Mouse (Mus musculus) G1E (cell line): ENCODE measurements around the gene Sbds. TPM values are rescaled to one million over a fixed set of nuclear protein-coding genes. Genes with fewer than 3 reads are reported as not detected.

Experiments used
- ATAC-seq: 2 replicates; pipeline ENCODE4 v1.8.0; 2016; ENCODE audit warnings: mild to moderate bottlenecking; ENCODE audit not compliant: insufficient number of reproducible peaks, poor library complexity, low FRiP score, severe bottlenecking; ENCODE audit errors: extremely low read depth
- DNase-seq: peaks from one replicate; pipeline ENCODE4 v3.0.0; 2012; ENCODE audit warnings: low spot score
- H3K27me3 ChIP-seq: 2 replicates; pipeline ENCODE4 v1.6.1; 2012; ENCODE audit warnings: mild to moderate bottlenecking, low read length, inconsistent platforms; ENCODE audit not compliant: insufficient read depth
- H3K36me3 ChIP-seq: replicated peaks from 2 replicates; pipeline ENCODE3; 2012; ENCODE audit warnings: mild to moderate bottlenecking, inconsistent platforms
- H3K4me1 ChIP-seq: 2 replicates; pipeline ENCODE4 v1.6.1; 2012; ENCODE audit warnings: low read depth, low read length, inconsistent platforms, mixed read lengths; ENCODE audit not compliant: insufficient read depth
- H3K4me3 ChIP-seq: 2 replicates; pipeline ENCODE4 v1.5.1; 2012; ENCODE audit warnings: low read depth, mild to moderate bottlenecking, inconsistent platforms, low read length, moderate library complexity, mixed read lengths
- H3K9me3 ChIP-seq: replicated peaks from 2 replicates; pipeline ENCODE4 v1.6.1; 2012; ENCODE audit warnings: inconsistent platforms
- CTCF ChIP-seq: IDR thresholded peaks from 2 replicates; pipeline ENCODE4 v1.5.1; 2012; ENCODE audit warnings: low read depth, low read length, inconsistent platforms, mixed read lengths
- GATA1 ChIP-seq: IDR thresholded peaks from 2 replicates; pipeline ENCODE4 v1.6.1; 2012; ENCODE audit warnings: borderline replicate concordance, low read length, inconsistent platforms, mixed read lengths
- GATA2 ChIP-seq: IDR thresholded peaks from 2 replicates; pipeline ENCODE4 v1.6.1; 2012; ENCODE audit warnings: low read depth, low read length, inconsistent platforms, borderline replicate concordance
- POLR2AphosphoS5 ChIP-seq: IDR thresholded peaks from 2 replicates; pipeline ENCODE4 v1.6.1; 2012; ENCODE audit warnings: low read depth, low read length, inconsistent platforms; ENCODE audit not compliant: insufficient replicate concordance
- TAL1 ChIP-seq: conservative IDR thresholded peaks from 2 replicates; pipeline ENCODE4 v1.6.1; 2012; ENCODE audit warnings: low read depth, low read length, inconsistent platforms, mixed read lengths
- polyA plus RNA-seq: library from polyadenylated mRNA; stranded (reverse); fragments of >175 nt; gene quantifications from 2 replicates; pipeline ENCODE4 v1.2.3, GENCODE M21; 2012
- total RNA-seq, 2 experiments: library from RNA; stranded (forward) in 1 of 2; stranded (reverse) in 1 of 2; fragments of 200-1000 nt in 1 of 2; fragments of >200 nt in 1 of 2; fragmentation: Nextera tagmentation in 1 of 2; gene quantifications; 2 replicates each; pipeline ENCODE4 v1.2.3; 2014 to 2017

Sbds gene
- total and polyA plus RNA-seq, 3 experiments = 28.1 to 112 (median 91.8) TPM

DNA sequence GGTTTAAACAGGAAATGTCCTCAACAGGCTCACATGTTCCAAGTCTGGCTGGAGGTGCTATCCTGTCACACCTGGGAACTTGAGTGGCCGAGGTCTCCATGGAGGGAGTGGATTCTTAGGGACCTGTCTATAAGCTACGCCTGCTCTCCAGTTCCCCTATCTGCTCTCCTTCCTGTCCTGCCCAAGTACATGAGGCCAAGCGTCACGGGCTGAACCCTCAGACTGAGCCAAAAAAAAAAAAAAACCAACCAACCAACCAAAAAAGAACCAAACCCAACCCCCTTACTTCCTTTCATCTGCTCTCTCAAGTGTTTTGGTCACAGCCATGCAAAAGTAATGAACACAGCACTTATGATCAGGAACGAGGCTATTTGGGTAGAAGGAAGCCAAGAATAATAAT is 7.5 kb downstream of the Sbds start:
- H3K9me3 ChIP-seq = no peaks in the 10 kb centered on the region
- TF ChIP-seq CTCF (no peak), POLR2AphosphoS5 (no peak), TAL1 (no peak), GATA1 (no peak), GATA2 (no peak)
- DNase-seq (no peak), ATAC-seq (no peak)
- H3K4me1 ChIP-seq = peaks cover 31% of the 10 kb centered on the region
- peaks cover 100% of the 10 kb centered on the region for H3K36me3 ChIP-seq
- H3K4me3 ChIP-seq = no peak overlapping the region
- H3K27me3 ChIP-seq = no peaks in the 10 kb centered on the region

DNA sequence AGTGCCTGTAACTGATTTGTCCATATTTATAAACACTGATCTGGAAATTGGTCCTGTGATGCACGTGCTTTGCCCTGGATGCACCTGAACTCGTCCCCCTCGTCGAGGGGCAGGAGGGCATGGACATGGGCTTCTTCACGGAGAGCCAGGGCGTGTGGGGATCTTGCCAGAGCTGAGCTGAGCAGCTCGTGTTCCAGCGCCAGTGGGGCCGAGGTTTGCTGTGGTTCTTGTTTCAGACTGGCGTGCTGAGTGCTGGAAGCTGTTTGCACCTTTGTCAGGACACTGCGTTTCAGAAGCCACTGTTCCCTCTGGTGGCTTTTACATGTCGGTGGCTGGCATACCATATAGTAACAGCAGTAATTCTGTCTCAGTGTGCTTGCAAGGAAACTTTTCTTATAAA is 13.9 kb downstream of the Sbds start:
- no peaks in the 10 kb centered on the region for H3K27me3 ChIP-seq
- H3K4me3 ChIP-seq = no peak overlapping the region
- no peaks in the 10 kb centered on the region for H3K9me3 ChIP-seq
- no peak for ATAC-seq
- H3K36me3 ChIP-seq = peaks cover 98% of the 10 kb centered on the region
- TF ChIP-seq GATA2 = no peak
- no peak for TF ChIP-seq TAL1
- no peak for TF ChIP-seq GATA1
- TF ChIP-seq CTCF = no peak
- no peak for TF ChIP-seq POLR2AphosphoS5
- H3K4me1 ChIP-seq = peaks cover 11% of the 10 kb centered on the region; the same call in 1 of the 2 replicates
- DNase-seq = no peak

DNA sequence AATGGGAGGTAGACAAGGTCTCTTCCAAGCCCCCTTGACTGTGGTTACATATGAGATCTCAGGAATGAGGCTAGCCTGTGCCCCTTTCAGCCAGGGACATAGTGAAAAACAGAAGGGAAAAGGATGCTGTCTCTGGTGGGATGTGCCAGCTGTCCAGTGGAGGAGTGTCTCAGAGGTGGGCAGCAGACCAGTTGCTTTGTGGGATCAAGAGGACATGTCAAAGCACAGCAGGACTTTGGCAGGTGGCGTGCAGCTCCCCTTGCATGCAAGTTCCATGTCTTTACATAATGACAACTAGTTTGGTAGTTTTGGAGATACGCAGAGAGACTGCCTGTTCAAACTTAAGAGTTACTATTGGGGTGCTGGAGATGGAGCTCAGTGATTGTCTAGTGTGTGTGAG is 15.5 kb downstream of the Sbds start:
- no peak for TF ChIP-seq GATA1
- TF ChIP-seq GATA2 = no peak
- no peak for TF ChIP-seq CTCF
- TF ChIP-seq TAL1 = no peak
- TF ChIP-seq POLR2AphosphoS5 = no peak
- H3K9me3 ChIP-seq = no peaks in the 10 kb centered on the region
- H3K27me3 ChIP-seq = no peaks in the 10 kb centered on the region
- ATAC-seq (no peak), DNase-seq (no peak)
- peaks cover 98% of the 10 kb centered on the region for H3K36me3 ChIP-seq
- H3K4me3 ChIP-seq = no peak overlapping the region
- peaks cover 4% of the 10 kb centered on the region; the same call in 1 of the 2 replicates for H3K4me1 ChIP-seq

DNA sequence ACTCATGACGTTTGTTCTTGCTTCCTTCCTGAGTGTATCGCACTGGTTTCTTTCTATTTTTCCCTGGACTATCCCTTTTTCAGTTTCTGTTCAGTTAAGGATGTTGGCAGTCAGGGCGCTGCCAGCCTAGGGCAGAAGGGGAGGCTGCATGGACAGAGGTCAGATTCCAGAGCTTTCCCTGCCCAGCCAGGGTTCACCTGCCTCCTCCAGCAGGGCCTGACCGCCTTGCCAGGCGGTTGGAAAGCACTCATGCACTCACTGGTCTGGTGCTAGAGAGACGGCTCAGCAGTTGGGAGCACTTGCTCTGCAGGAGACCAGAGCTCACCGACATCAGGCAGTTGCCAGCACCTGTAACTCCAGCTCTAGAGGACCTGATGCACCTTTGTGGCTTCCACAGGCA is 16.1 kb downstream of the Sbds start:
- no peak for ATAC-seq
- Histone ChIP-seq H3K4me3 (no peak overlapping the region), H3K27me3 (no peaks in the 10 kb centered on the region), H3K36me3 (peaks cover 98% of the 10 kb centered on the region), H3K4me1 (peaks cover 4% of the 10 kb centered on the region; the same call in 1 of the 2 replicates), H3K9me3 (no peaks in the 10 kb centered on the region)
- TF ChIP-seq GATA1 (no peak), TAL1 (no peak)
- DNase-seq = no peak

DNA sequence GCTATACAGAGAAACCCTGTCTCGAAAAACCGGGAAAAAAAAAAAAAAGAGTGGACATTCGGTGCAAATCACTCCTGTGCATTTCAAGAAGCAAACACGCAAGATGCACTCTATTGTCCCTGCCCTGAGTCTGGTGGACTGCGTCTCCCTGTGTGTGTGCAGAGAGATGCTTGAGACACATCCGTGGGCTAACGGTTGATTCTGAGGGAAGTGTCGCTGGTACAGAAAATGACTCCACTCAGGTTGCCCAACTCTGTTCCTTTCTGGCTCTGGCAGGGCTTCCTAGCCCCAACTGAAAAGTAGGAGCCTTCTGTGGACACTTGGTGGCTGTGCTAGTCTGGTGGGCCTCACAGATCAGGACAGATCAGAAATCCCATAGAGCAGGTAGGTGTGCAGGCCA is 19.0 kb downstream of the Sbds start:
- DNase-seq (no peak), ATAC-seq (no peak)
- H3K4me3 ChIP-seq = no peak overlapping the region
- no peak for TF ChIP-seq CTCF
- TF ChIP-seq TAL1 = no peak
- no peak for TF ChIP-seq GATA2
- TF ChIP-seq GATA1 = no peak
- no peak for TF ChIP-seq POLR2AphosphoS5
- peaks cover 98% of the 10 kb centered on the region for H3K36me3 ChIP-seq
- H3K4me1 ChIP-seq = no peaks in the 10 kb centered on the region
- H3K27me3 ChIP-seq = no peaks in the 10 kb centered on the region
- no peaks in the 10 kb centered on the region for H3K9me3 ChIP-seq

DNA sequence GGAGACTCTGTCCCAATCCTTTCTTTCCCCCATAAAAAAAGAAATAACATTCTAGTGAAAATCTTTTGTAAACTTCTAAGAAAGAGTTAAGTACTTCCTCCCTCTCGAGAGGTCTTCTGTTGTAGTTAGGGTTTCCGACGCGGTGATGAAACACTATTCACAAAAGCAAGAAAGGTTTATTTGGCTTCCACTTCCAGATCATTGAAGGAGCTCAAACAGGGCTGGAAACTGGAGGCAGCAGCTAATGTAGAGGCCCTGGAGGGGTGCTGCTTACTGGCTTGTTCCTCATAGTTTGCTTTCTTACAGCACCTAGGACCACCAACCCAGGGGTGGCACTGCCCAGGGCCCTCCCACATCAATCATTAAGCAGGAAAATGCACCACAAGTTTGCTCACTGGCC is 27.2 kb downstream of the Sbds start:
- Histone ChIP-seq H3K4me1 (peaks cover 34% of the 10 kb centered on the region), H3K4me3 (no peak overlapping the region), H3K9me3 (no peaks in the 10 kb centered on the region), H3K27me3 (no peaks in the 10 kb centered on the region), H3K36me3 (peaks cover 87% of the 10 kb centered on the region)
- no peak for ATAC-seq
- no peak for TF ChIP-seq CTCF
- no peak for TF ChIP-seq GATA1
- TF ChIP-seq TAL1 = no peak
- TF ChIP-seq POLR2AphosphoS5 = no peak
- DNase-seq = no peak

DNA sequence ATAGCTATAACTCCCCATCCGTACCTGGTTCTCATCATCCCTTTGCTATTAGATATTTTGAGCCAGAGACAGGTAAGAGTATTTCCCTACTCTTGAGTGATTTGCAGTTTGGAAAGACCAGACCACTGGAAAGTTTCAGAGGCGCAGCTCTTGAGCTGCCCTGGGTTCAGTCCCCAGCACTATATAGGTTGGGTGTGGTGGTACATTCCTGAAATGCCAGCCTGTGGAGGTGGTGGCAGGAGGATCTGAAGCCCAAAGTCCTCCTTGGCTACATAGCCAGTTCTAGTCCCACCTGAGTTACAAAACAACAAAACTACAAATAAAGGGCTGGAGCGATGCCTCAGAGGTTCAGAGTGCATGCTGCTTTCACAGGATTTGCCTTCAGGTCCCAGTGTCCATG is 28.5 kb downstream of the Sbds start:
- DNase-seq = no peak
- Histone ChIP-seq H3K4me3 (no peak overlapping the region), H3K36me3 (peaks cover 74% of the 10 kb centered on the region), H3K27me3 (no peaks in the 10 kb centered on the region), H3K4me1 (peaks cover 36% of the 10 kb centered on the region), H3K9me3 (no peaks in the 10 kb centered on the region)
- no peak for ATAC-seq
- TF ChIP-seq TAL1 = no peak
- TF ChIP-seq POLR2AphosphoS5 = no peak
- no peak for TF ChIP-seq CTCF
- no peak for TF ChIP-seq GATA1
- TF ChIP-seq GATA2 = no peak
